Mouse (Mus musculus): Measurements from ENCODE around the gene Capn15.

Capn15 gene

GRCm38 (mm10) chr17:25985306-25986294, at the start of gene Capn15:
Gene Capn15 (minus strand): TSS chr17:25985796.
- TF ChIP-seq GATA4 (IDR thresholded peaks at IDR 0.05; ENCODE audit: insufficient replicate concordance, low read length): peak; percentile 51; the same call in 1 of the 2 replicates

GRCm38 (mm10) chr17:26032037-26032436, 46.4 kb upstream of the Capn15 start:
- no peak for TF ChIP-seq GATA4 (IDR thresholded peaks at IDR 0.05; ENCODE audit: insufficient replicate concordance, low read length)

GRCm38 (mm10) chr17:26031583-26031982, 46.0 kb upstream of the Capn15 start:
- no peak for TF ChIP-seq GATA4 (IDR thresholded peaks at IDR 0.05; ENCODE audit: insufficient replicate concordance, low read length)

GRCm38 (mm10) chr17:26028261-26028660, 42.7 kb upstream of the Capn15 start:
- no peak for TF ChIP-seq GATA4 (IDR thresholded peaks at IDR 0.05; ENCODE audit: insufficient replicate concordance, low read length)

- TF ChIP-seq GATA4 (IDR thresholded peaks at IDR 0.05; ENCODE audit: insufficient replicate concordance, low read length): no peak
Observed at GRCm38 (mm10) chr17:26024674-26025073, 39.1 kb upstream of the Capn15 start.

- no peak for TF ChIP-seq GATA4 (IDR thresholded peaks at IDR 0.05; ENCODE audit: insufficient replicate concordance, low read length)
Observed at GRCm38 (mm10) chr17:26023966-26024365, 38.4 kb upstream of the Capn15 start.

GRCm38 (mm10) chr17:26023181-26023580, 37.6 kb upstream of the Capn15 start:
- TF ChIP-seq GATA4 (IDR thresholded peaks at IDR 0.05; ENCODE audit: insufficient replicate concordance, low read length): no peak

- TF ChIP-seq GATA4 (IDR thresholded peaks at IDR 0.05; ENCODE audit: insufficient replicate concordance, low read length): no peak
Observed at GRCm38 (mm10) chr17:26021728-26022341, 36.2 kb upstream of the Capn15 start.

GRCm38 (mm10) chr17:26020848-26021347, 35.3 kb upstream of the Capn15 start:
- TF ChIP-seq GATA4 (IDR thresholded peaks at IDR 0.05; ENCODE audit: insufficient replicate concordance, low read length): no peak

- TF ChIP-seq GATA4 (IDR thresholded peaks at IDR 0.05; ENCODE audit: insufficient replicate concordance, low read length): no peak
Observed at GRCm38 (mm10) chr17:26018388-26018787, 32.8 kb upstream of the Capn15 start.

- TF ChIP-seq GATA4 (IDR thresholded peaks at IDR 0.05; ENCODE audit: insufficient replicate concordance, low read length): no peak
Observed at GRCm38 (mm10) chr17:26017949-26018348, 32.4 kb upstream of the Capn15 start.

GRCm38 (mm10) chr17:26017021-26017420, 31.4 kb upstream of the Capn15 start:
- TF ChIP-seq GATA4 (IDR thresholded peaks at IDR 0.05; ENCODE audit: insufficient replicate concordance, low read length): no peak

- no peak for TF ChIP-seq GATA4 (IDR thresholded peaks at IDR 0.05; ENCODE audit: insufficient replicate concordance, low read length)
Observed at GRCm38 (mm10) chr17:26013711-26014110, 28.1 kb upstream of the Capn15 start.

GRCm38 (mm10) chr17:26011841-26012460, 26.4 kb upstream of the Capn15 start:
- TF ChIP-seq GATA4 (IDR thresholded peaks at IDR 0.05; ENCODE audit: insufficient replicate concordance, low read length): no peak

GRCm38 (mm10) chr17:26009540-26009939, 23.9 kb upstream of the Capn15 start:
- peak; percentile 79; the same call in 1 of the 2 replicates for TF ChIP-seq GATA4 (IDR thresholded peaks at IDR 0.05; ENCODE audit: insufficient replicate concordance, low read length)
